Mouse (Mus musculus) layer of hippocampus, adult 9-10 months (tissue): ENCODE data around the gene Epp13.
"Not testable (repeated sequence)": the region's sequence is repeated elsewhere in the genome, so short reads cannot be mapped to it uniquely, and the experiment has no call there.

Source experiments
- DNase-seq: peaks from one replicate; pipeline ENCODE4 v3.0.0; 2022; ENCODE audit warnings: low spot score

The Epp13 gene

DNA sequence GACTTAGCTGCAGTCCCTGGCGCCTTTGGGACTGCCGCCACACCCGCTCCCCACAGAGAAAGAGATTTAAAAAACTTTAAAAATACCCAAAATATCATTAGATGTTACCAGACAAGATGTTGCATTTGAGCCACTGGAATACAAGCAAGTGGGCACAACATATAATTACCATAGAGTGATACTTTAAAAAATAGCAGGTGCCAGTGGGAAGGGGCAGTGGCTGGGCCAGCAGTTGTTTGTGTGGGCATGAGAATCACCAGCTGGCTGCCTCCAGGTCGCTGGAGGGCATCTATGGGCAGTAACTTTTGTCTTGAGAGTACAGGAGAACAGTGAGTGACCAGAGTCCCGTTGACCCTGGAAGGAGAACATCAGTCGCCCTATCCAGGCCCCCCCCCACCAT, at the start of gene Epp13:
TSS of gene Epp13 (plus strand) at position 301 of the 400 bp plus-strand sequence.
- DNase-seq, result no peak

DNA sequence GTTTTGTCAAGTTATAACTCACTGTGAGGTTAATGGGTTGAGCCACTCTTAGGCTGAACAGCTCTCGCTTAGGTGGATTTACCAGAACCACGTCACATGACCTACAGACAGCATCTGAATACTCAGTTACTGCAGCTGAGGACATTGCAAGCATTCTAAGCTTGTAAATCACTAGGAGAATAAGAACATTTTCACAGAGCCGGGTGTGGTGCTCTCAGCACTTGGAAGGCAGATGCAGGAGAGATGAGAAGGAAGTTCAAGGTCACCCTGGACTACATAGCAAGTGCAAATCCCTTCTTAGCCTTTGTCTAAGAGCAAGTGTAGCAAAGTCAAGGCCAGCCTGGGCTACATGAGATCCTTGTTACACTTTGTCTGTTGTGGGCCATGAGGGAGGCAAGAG, 48.3 kb upstream of the Epp13 start:
- no peak for DNase-seq

DNA sequence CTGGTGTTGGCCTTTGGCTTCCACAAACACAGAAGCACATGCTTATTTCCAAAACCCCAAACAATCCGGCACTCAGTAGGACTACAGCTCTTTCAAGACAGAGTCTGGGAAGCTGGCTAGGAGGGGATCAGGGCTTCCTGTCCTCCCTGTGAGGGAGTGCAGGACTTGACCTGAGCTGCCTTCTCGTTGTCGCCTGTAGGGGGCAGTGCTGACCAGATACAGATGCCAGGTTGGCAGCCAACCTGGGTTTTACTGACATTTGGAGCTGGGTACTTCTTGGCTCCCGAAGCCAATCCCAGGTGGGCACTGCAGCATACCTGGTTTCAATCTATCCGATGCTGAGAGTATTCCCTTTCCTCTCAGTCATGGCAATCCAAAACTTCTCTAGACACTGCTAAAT, 39.4 kb upstream of the Epp13 start:
- no peak for DNase-seq

DNA sequence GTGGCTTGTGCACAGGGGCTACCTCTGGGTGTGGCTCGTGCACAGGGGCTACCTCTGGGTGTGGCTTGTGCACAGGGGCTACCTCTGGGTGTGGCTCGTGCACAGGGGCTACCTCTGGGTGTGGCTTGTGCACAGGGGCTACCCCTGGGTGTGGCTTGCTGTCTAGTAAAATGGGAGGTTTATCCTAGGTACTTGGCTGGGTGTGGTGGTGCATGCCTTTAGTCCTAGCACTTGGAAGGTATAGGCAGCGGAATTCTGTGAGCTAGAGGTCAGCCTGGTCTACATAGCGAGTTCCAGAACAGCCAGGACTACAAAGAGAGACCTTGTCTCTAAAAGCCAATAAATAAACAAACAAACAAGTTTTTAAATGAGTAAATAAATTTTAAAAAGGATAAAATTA, 37.8 kb upstream of the Epp13 start:
- DNase-seq, result not testable (repeated sequence)

DNA sequence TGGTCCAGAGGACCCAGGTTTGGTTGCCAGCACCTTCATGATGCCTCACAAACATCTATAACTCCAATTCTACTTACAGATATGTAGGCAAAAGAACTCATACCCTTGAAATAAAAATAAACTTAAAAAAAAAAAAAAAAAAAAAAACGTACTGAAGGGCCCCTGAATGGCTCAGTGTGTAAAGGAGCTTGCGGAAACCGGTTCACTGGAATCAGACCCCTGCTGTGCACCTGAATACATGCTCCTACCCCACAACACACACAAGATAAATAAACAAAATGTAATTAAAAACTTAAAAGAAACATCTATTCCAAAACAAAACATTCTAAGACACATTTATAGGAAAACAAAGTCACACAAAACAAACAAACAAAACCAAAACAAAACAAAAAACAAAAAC, 32.4 kb upstream of the Epp13 start:
- DNase-seq, result no peak

DNA sequence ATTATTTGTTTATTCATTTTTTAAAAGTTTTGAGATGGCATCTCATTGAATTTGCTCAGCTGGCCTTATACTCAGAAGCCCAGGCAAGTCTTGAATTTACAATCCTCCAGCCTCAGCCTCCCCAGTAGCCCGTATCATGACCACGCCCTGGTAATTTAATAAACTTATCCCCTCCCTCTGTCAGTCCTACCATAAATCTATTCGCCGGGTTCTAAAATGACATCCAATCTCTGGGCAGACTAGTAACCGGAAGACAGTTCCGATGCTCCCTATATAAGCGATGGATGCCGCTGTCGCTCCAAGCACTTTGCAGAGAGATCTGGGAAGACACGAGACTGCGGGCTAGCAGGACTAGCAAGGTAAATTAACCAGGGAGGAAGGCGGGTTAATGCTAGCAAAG, 30.5 kb upstream of the Epp13 start, which contains the start of gene Zscan5b:
TSS of gene Zscan5b (plus strand) at position 301 of the 400 bp plus-strand sequence.
- DNase-seq, result no peak

DNA sequence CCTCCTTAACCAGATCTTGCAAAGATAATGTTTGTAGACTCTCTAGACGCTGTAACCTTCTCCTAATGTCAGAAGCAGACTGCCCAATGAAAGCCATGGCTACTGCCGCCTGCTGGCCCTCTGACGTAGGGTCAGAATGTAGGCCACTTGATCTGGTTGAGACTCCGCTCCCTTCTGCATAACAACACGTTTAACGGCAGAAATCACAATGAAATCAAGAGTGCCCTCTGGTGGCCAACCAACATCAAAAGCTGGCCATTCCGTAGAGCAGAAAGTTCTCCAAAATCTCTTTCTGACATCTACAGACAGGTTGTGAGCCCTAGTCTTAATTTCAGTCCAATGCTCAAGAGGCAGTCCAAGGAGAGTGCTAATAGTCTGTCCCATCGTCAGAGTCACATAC, 24.0 kb upstream of the Epp13 start:
- not testable (repeated sequence) for DNase-seq

DNA sequence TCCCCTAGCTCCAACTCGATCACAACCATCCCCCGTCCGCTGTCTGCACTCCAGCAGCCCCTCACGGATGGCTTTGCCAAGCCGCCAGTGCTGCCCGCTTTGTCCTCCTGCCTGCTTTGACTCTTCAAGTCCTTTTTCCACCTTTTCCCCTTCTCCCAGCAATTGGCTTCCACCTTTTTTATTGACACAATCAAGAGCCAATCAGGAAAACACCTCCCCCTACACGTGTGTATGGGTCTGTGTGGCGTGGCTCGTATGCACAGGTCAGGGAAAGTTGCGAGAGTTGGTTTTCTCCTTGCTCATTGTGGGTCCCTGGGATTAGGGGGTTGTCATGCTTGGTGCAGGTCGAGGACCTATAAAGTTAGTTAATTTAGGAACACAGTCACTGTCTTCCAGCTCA, 12.7 kb upstream of the Epp13 start:
- DNase-seq, result no peak

DNA sequence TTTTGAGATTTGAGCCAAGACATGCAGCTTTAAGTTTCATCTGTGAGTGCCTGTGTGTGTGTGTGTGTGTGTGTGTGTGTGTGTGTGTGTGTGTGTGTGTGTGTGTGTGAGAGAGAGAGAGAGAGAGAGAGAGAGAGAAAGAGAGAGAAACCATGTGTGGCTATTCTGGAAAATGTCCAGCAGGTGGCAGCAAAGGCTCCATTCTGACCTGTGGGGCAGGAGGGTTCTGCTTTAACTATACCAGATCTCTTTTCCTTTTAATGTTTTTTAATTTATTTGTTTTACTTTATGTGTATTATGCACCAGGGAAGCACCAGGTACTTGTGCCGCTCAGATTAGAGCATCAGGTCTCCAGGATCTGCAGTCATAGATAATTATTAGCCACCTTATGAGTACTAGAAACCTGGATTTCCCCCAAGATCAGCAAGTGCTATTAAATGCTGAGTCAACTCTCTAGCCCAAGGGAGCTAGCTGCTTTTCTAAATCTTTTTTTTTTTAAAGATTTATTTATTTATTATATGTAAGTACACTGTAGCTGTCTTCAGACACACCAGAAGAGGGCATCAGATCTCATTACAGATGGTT, 11.6 kb upstream of the Epp13 start:
- DNase-seq, result not testable (repeated sequence)

DNA sequence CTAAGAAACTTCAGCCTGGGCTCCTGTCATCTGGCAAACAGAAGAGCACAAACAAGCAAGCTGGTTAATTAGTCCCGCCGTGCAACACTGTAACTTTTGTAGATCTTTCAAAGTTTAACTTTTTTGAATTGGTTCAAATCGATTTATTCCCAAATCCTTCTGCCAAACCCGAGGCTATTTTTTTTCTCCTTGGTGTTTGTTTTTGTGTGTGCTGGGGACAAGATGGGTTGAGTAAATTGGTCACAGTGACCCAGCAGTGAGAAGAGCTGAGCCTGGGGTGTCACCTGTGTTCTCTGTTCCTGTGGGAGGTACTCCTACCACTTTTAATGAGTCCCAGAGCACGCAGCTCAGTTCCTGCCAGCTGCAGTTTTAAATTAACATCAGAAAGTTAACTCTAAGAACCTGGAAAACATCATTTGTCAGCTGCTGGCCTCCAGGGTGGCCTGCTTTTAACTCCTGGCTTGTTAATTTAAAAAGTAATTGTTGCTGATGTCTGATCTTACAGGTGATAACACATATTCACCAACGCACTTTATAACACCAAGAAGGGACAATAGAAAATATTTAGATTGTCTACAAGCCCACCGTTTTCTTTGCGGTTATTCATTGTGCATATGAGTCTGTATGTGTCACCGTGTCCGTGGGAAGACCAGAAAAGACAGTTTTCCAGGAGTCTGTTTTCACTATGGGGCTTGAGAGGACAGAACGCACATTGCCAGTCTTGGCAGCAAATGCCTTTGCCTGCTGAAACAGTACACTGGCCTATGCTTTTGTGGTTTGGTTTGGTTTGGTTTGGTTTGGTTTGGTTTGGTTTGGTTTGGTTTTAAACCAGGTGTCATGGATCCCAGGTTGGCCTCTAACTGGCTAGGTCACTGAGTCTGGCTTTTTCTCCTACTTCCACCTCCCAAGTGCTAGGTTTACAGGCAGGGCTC, 7.9 kb upstream of the Epp13 start:
- no peak for DNase-seq

DNA sequence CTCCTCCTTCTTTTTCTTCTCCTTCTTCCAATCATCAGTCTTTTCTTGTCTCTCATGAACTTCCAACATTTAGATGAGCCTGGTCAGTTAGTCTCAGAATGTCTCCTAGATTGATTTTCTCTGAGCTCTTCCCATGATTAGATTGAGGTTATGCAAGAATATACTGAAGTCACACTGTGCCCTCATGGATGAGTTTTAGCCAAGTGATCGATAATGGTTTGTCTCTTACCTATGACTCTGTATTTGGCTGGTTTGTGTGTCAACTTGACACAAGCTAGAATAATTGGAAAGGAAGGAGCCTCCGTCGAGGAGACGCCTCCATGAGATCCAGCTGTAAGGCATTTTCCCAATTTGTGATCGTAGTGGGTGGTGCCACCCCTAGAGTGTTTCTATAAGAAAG, 1.9 kb downstream of the Epp13 start:
- no peak for DNase-seq

DNA sequence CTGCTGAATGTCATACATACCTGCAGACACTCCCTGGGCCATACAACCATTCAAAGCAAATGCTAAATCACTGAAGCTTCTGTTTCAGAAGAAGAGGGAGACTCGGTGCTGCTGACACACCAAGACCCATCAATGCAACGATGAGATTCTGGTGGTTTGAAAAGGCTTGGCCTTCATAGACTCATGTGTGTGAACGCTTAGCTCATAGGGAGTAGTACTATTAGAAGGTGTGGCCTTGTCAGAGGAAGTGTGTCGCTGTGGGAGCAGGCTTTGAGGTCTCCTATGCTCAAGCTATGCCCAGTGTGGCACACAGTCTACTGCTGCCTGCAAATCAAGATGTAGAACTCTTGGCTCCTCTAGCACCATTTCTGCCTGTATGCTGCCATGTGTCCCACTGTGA, 4.9 kb downstream of the Epp13 start:
- DNase-seq, result no peak

DNA sequence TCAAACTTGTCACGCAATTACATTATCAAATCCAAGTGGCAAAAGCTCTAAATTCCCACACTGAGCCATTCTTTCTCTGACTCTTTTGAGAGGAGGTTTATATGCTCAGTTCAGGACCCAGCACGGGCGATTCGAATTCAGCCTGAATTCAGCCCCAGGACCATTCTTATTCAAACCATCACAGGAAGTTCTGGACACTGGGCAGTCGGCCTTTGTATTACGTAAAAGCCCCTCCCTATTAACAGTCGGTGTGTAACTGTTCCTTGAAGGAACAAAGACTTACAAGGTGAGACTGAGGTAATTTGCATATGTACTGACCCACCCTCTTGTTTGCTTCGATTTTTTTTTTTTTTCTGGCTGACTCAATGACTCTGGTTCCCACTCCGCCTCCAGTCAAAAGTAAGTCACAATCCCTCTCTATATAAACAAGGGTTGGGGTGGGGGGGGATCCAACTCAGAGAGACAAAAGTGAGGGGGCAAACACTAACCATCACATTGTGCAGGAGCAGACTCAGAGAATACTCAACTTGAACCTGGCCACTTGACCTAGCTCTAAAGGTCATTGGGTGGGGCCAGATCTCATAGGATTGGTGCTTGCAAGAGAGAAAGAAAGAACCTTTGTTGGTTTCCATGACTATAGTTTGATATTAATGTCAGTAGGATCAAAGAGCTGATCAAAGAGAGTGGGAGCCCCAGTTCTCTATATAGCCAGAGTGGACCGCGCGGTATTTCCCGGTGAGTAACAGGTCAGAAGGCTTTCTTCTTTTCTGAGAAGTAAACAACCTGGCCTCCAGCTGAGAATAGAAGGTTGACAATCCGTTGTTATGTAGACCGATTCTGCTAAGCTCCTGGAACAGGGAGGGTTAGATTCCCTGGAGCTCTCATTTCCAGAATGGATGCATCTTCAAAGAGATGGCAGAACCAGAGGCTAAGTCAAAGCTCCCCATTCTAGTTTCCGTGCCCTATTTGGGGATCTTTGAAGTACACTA, 6.0 kb downstream of the Epp13 start:
- DNase-seq, result no peak

DNA sequence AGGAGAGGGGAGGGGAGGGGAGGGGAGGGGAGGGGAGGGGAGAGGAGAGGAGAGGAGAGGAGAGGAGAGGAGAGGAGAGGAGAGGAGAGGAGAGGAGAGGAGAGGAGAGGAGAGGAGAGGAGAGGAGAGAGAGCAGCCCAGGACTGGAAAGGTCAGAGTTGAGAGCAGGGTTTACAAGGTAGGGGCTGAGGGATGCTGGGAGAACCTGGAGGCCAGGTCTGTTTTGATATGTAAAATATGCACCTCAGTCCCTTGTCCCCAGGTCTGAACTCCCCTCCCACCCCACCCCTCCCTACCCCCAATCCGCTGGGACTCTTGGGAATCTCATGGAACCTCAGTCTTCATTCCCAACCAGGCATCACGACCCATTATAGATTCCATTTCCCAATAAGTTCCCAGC, 7.5 kb downstream of the Epp13 start:
- not testable (repeated sequence) for DNase-seq

DNA sequence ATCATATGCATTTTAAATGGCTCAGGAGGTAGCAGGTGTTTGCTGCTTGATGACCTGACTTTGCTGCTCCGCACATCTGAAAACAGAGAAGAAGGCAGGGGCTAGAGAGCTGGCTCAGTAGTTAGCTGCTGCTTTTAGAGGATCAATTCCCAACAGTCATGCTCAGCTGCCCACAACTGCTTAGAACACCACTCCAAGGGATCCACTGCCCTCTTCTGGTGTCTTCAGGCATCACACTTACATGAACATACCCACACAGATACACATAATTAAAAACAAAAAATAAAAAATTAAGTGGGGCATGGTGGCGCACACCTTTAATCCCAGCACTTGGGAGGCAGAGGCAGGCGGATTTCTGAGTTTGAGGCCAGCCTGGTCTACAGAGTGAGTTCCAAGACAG, 9.6 kb downstream of the Epp13 start:
- DNase-seq, result no peak

DNA sequence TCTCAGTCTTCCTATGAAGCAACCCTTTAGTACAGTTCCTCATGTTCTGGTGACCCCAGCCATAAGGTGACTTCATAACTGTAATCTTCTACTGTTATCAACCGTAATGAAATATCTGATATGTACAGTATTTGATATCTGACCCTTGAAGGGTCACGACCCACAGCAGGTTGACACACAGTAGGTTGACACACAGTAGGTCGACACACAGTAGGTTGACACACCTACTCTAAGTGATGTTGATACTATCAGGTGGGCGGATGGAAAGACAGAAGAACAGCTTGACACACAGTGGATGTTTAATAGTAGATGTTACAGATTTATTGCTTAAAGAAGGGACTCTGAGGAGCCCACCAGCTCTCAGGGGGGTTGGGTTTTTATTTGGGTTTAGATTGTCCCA, 10.5 kb downstream of the Epp13 start:
- no peak for DNase-seq

DNA sequence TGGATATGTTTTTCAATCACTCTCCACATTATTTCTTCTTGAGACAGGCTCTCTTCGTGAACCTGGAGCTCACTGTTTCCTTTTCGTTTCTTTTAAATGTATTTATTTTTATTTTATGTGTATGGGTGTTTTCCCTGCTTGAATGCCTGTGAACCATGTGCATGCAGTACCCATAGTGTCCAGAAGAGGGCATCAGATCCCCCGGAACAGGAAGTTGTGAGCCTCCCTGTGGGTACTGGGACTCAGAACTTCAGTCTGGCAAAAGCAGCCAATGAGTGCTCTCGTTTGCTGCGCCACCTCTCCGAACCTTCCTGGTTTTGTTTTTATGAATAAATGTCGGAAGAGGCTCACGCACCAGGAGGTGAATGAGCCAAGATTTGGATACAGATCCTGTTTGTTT, 13.2 kb downstream of the Epp13 start:
- DNase-seq, result no peak

DNA sequence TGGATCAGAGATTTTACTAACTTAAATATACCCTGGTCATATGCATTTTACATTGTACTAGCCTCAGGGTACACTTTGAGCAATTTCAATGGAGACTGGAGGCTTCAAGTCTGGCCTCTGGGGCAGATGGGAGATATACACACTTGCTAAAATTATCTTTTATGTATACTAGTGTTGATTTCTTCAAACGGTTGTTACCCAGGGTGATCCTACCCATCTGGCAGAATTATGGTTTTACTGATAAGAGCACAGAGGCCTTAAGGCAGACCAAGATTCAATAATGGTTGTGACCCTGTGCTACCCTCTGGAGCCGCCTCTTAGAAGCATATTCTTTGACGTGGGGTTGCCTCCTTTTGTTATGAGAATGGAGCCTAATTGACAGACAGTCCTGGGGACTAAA, 25.4 kb downstream of the Epp13 start:
- no peak for DNase-seq

DNA sequence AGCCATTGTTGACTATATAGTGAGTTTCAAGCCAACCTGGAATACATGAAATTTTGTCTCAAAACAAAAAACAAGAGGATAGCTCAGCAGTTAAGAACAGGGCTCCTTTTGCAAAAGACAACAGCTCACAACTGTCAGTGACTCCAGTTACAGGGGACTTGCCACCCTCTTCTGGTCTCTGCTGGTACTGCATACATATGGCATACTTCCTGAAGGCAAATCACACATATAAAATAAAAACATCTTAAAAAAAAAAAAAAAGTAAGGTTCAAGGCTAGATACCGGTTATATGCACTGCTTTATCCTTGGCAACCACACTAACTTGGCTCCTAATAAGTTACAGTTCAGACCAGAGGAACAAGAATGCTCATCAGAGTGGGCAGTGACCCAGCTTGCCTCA, 30.2 kb downstream of the Epp13 start:
- peak; percentile 86 for DNase-seq

DNA sequence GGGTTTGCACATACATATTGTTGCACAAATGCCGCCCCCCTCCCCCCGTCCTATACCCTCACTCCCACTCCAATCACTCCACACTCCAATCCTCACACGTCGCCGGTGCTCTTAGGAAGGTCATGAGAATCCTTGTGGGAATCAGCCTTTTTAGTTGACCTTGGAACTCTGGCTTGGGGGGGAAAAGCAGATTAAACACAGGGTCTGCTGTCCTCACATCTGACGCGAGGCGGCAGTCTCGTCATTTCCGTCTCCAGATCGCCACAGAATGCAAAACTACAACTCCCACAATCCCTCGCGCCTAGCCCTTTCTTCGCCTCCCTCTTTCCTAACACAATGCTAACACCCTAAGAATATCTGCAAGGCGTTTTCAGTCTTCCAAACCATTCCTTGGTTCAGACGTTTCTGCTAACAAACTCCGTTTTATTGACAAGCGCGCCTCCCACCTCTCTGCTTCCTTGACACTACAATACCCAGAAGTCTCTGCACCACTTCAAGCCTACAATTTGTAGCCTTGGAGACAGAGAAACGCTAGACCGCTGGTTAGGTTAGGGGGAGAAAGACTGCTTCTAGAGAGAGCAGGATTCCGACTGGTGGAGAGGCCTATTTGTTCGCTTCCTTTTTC, 31.1 kb downstream of the Epp13 start:
- peak; percentile 75 for DNase-seq

DNA sequence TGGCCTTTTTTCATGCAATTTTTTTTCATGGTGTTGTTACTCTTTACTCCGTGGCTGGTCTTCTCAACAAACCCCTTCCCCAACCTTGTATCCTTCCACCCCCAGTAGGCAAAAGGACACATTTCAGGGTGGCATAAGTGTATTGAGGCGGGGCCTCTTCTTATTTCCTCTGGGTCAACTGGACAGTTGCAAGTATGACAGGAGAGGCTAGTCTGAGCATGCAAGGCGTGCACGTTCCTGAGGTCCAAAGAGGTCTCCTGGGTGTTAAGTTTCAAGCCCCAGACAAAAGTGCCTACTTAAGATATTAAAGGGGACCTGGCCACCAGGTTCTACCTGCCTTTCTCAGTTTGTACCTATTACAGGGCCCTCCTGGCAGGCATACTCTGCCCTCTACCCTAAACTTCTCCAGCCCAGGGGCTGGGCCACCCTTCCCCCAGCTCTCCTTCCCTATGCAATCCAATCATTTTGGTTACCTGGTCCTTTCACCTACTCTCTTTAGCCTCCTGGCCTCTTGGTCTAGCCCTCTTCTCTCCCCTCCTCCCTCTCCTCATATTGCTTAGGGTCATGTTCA, 32.0 kb downstream of the Epp13 start:
- DNase-seq, result no peak

DNA sequence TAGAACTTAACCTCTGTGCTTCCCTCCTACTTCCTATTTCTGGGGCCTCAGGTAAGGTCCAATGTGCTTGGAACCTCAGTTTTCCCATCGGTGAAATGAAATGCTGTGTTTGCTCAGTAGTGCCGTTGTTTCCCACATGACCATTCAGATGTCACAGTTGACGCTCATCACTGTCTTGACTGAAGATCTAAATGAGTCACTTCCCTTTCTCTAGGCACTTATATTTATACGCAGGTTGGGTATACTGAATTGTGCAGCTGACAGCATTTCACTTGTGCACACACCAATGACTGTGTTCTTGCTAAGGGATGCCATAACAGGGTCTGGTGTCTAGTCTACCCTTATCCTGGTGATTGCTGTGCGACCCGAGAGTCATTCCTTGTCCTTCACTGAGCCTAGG, 32.9 kb downstream of the Epp13 start:
- DNase-seq, result no peak
